Mouse (Mus musculus) telencephalon, adult 2 months (tissue): ENCODE results near the gene Tcte1.

Experiments
- DNase-seq: peaks from one replicate; pipeline ENCODE4 v3.0.0-alpha.2; 2011; ENCODE audit warnings: low read depth, low spot score

Gene Tcte1

GRCm38 (mm10) chr17:45515204-45515726, 8.0 kb upstream of the Tcte1 start:
- DNase-seq: no peak

- no peak for DNase-seq
These were observed 7.4 kb upstream of the Tcte1 start for GRCm38 (mm10) chr17:45515806-45516205.

GRCm38 (mm10) chr17:45516488-45516887, 6.7 kb upstream of the Tcte1 start:
- no peak for DNase-seq

- DNase-seq: no peak
These were observed 6.1 kb upstream of the Tcte1 start for GRCm38 (mm10) chr17:45517135-45517534.

GRCm38 (mm10) chr17:45517549-45518215, 5.6 kb upstream of the Tcte1 start:
- DNase-seq: no peak

- no peak for DNase-seq
These were observed 4.3 kb upstream of the Tcte1 start for GRCm38 (mm10) chr17:45518766-45519475.

- no peak for DNase-seq
These were observed 3.1 kb upstream of the Tcte1 start for GRCm38 (mm10) chr17:45520136-45520535.

- no peak for DNase-seq
These were observed 1.7 kb downstream of the Tcte1 start for GRCm38 (mm10) chr17:45524961-45525360.

- peak; percentile 22 for DNase-seq
These were observed 3.3 kb downstream of the Tcte1 start for GRCm38 (mm10) chr17:45526571-45526970.

- peak; percentile 85 for DNase-seq
These were observed 7.1 kb downstream of the Tcte1 start for GRCm38 (mm10) chr17:45530346-45530782.

- DNase-seq: no peak
These were observed 9.7 kb downstream of the Tcte1 start for GRCm38 (mm10) chr17:45532896-45533295.

- DNase-seq: no peak
These were observed 13.0 kb downstream of the Tcte1 start for GRCm38 (mm10) chr17:45536264-45536663.

GRCm38 (mm10) chr17:45538394-45538793, 15.2 kb downstream of the Tcte1 start:
- DNase-seq: no peak

- no peak for DNase-seq
These were observed 16.4 kb downstream of the Tcte1 start for GRCm38 (mm10) chr17:45539664-45540063.

- DNase-seq: no peak
These were observed 18.9 kb downstream of the Tcte1 start for GRCm38 (mm10) chr17:45542129-45542528.

- DNase-seq: no peak
These were observed 19.5 kb downstream of the Tcte1 start for GRCm38 (mm10) chr17:45542705-45543104.

GRCm38 (mm10) chr17:45543115-45543514, 19.9 kb downstream of the Tcte1 start:
- no peak for DNase-seq

GRCm38 (mm10) chr17:45544001-45544872, 21.0 kb downstream of the Tcte1 start:
- DNase-seq: no peak

GRCm38 (mm10) chr17:45544873-45545277, 21.6 kb downstream of the Tcte1 start:
- DNase-seq: no peak

- no peak for DNase-seq
These were observed 22.2 kb downstream of the Tcte1 start for GRCm38 (mm10) chr17:45545278-45545961.

GRCm38 (mm10) chr17:45546941-45547340, 23.7 kb downstream of the Tcte1 start:
- DNase-seq: no peak
